Mouse (Mus musculus) MEL (cell line): ENCODE data around the gene Frat1. TPM values are rescaled to one million over a fixed set of nuclear protein-coding genes. Genes with fewer than 3 reads are reported as not detected.

Experiments used
- DNase-seq: peaks from one replicate; pipeline ENCODE4 v3.0.0; 2011; ENCODE audit warnings: low read depth, low spot score
- H3K27ac ChIP-seq: 2 replicates; pipeline ENCODE4 v1.5.1; 2012; ENCODE audit warnings: low read depth, mild to moderate bottlenecking, control low read depth, low read length, moderate library complexity; ENCODE audit not compliant: control insufficient read depth
- H3K27me3 ChIP-seq, 2 experiments: fragments of 150-350 bp in 1 of 2; sonication (generic) in 1 of 2; 2 replicates each; pipeline ENCODE4 v1.6.1; 2012; ENCODE audit warnings: low read length in 2 of 2, mild to moderate bottlenecking in 2 of 2, improper control_type of control experiment in 1 of 2, moderate library complexity in 1 of 2; ENCODE audit not compliant: insufficient read depth in 2 of 2, control insufficient read depth in 1 of 2
- H3K36me3 ChIP-seq, 2 experiments: 2 replicates each; pipeline ENCODE4 v1.6.1; 2012 to 2014; ENCODE audit warnings: low read length in 2 of 2, improper control_type of control experiment in 1 of 2, inconsistent platforms in 1 of 2, mild to moderate bottlenecking in 1 of 2; ENCODE audit not compliant: insufficient read depth in 2 of 2, control insufficient read depth in 1 of 2
- H3K4me1 ChIP-seq, 2 experiments: fragments of 150-350 bp in 1 of 2; sonication (generic) in 1 of 2; 2 replicates each; pipeline ENCODE4 v1.6.1; 2012; ENCODE audit warnings: low read length in 2 of 2, improper control_type of control experiment in 1 of 2, mild to moderate bottlenecking in 1 of 2; ENCODE audit not compliant: insufficient read depth in 2 of 2, control insufficient read depth in 1 of 2
- H3K4me3 ChIP-seq, 2 experiments: fragments of 150-350 bp in 1 of 2; sonication (generic) in 1 of 2; 2 replicates each; pipeline ENCODE4 v1.5.1; 2012; ENCODE audit warnings: low read depth in 2 of 2, low read length in 2 of 2, mild to moderate bottlenecking in 2 of 2, moderate library complexity in 2 of 2, control low read depth in 1 of 2, improper control_type of control experiment in 1 of 2; ENCODE audit not compliant: control insufficient read depth in 1 of 2, insufficient read depth in 1 of 2
- H3K79me2 ChIP-seq: 2 replicates; pipeline ENCODE4 v1.6.1; 2012; ENCODE audit warnings: mild to moderate bottlenecking, low read length, moderate library complexity; ENCODE audit not compliant: control insufficient read depth, poor library complexity, insufficient read depth
- H3K9ac ChIP-seq: 2 replicates; pipeline ENCODE4 v1.6.1; 2012; ENCODE audit warnings: low read depth, mild to moderate bottlenecking, control low read depth, low read length, moderate library complexity; ENCODE audit not compliant: control insufficient read depth, poor library complexity, severe bottlenecking
- H3K9me3 ChIP-seq: fragments of 150-350 bp; sonication (generic); replicated peaks from 2 replicates; pipeline ENCODE4 v1.6.1; 2012; ENCODE audit warnings: mild to moderate bottlenecking, low read length, improper control_type of control experiment, moderate library complexity; ENCODE audit not compliant: insufficient read depth
- BHLHE40 ChIP-seq: IDR thresholded peaks from 2 replicates; pipeline ENCODE4 v1.6.1; 2012; ENCODE audit warnings: low read depth, mild to moderate bottlenecking, inconsistent platforms, low read length, improper control_type of control experiment, borderline replicate concordance
- CHD2 ChIP-seq: IDR thresholded peaks from 2 replicates; pipeline ENCODE4 v1.6.1; 2011; ENCODE audit warnings: low read length, improper control_type of control experiment
- CTCF ChIP-seq, 3 experiments: IDR thresholded peaks in 2 of 3; conservative IDR thresholded peaks in 1 of 3; 2 replicates each; pipeline ENCODE4 v1.5.1; 2011 to 2012; ENCODE audit warnings: low read length in 3 of 3, low read depth in 2 of 3, mild to moderate bottlenecking in 2 of 3, improper control_type of control experiment in 1 of 3, inconsistent platforms in 1 of 3, mixed read lengths in 1 of 3, moderate library complexity in 1 of 3; ENCODE audit not compliant: control insufficient read depth in 1 of 3, insufficient read depth in 1 of 3, poor library complexity in 1 of 3, severe bottlenecking in 1 of 3
- E2F4 ChIP-seq: IDR thresholded peaks from 2 replicates; pipeline ENCODE4 v1.6.1; 2011; ENCODE audit warnings: low read depth, low read length, improper control_type of control experiment, borderline replicate concordance
- EP300 ChIP-seq, 2 experiments: IDR thresholded peaks; 2 replicates each; pipeline ENCODE4 v1.6.1; 2011; ENCODE audit warnings: improper control_type of control experiment in 2 of 2, low read length in 2 of 2, low read depth in 1 of 2, mild to moderate bottlenecking in 1 of 2
- ETS1 ChIP-seq: IDR thresholded peaks from 2 replicates; pipeline ENCODE4 v1.6.1; 2012; ENCODE audit warnings: low read depth, mild to moderate bottlenecking, inconsistent platforms, low read length, improper control_type of control experiment, moderate library complexity
- GABPA ChIP-seq: IDR thresholded peaks from 2 replicates; pipeline ENCODE4 v1.6.1; 2012; ENCODE audit warnings: low read depth, mild to moderate bottlenecking, inconsistent platforms, low read length, improper control_type of control experiment, moderate library complexity
- JUND ChIP-seq: IDR thresholded peaks from 2 replicates; pipeline ENCODE4 v1.6.1; 2011; ENCODE audit warnings: low read depth, mild to moderate bottlenecking, improper control_type of control experiment, low read length
- MAFK ChIP-seq: IDR thresholded peaks from 2 replicates; pipeline ENCODE4 v1.6.1; 2011; ENCODE audit warnings: low read depth, mild to moderate bottlenecking, low read length, improper control_type of control experiment, borderline replicate concordance
- MEF2A ChIP-seq: IDR thresholded peaks from 2 replicates; pipeline ENCODE4 v1.6.1; 2014; ENCODE audit warnings: low read depth, mild to moderate bottlenecking, inconsistent platforms, low read length, improper control_type of control experiment; ENCODE audit not compliant: poor library complexity, insufficient replicate concordance, severe bottlenecking; ENCODE audit errors: extremely low read depth
- MXI1 ChIP-seq: IDR thresholded peaks from 2 replicates; pipeline ENCODE4 v1.6.1; 2011; ENCODE audit warnings: mild to moderate bottlenecking, low read depth, low read length, improper control_type of control experiment
- NELFE ChIP-seq: IDR thresholded peaks from 2 replicates; pipeline ENCODE4 v1.6.1; 2011; ENCODE audit warnings: low read depth, low read length, improper control_type of control experiment
- POLR2AphosphoS5 ChIP-seq: IDR thresholded peaks from 2 replicates; pipeline ENCODE4 v1.6.1; 2012; ENCODE audit warnings: low read depth, borderline replicate concordance, mild to moderate bottlenecking, inconsistent platforms, low read length, moderate library complexity, mixed read lengths
- RAD21 ChIP-seq: IDR thresholded peaks from 2 replicates; pipeline ENCODE4 v1.6.1; 2011; ENCODE audit warnings: mild to moderate bottlenecking, low read depth, low read length, improper control_type of control experiment
- RCOR1 ChIP-seq: IDR thresholded peaks from 2 replicates; pipeline ENCODE4 v1.6.1; 2012; ENCODE audit warnings: low read depth, mild to moderate bottlenecking, inconsistent platforms, low read length, improper control_type of control experiment
- SIN3A ChIP-seq: IDR thresholded peaks from 2 replicates; pipeline ENCODE4 v1.6.1; 2012; ENCODE audit warnings: low read length, improper control_type of control experiment, inconsistent platforms
- SMC3 ChIP-seq: IDR thresholded peaks from 2 replicates; pipeline ENCODE4 v1.6.1; 2011; ENCODE audit warnings: low read depth, low read length, improper control_type of control experiment
- TAL1 ChIP-seq: IDR thresholded peaks from 2 replicates; pipeline ENCODE4 v1.6.1; 2012; ENCODE audit warnings: mild to moderate bottlenecking, inconsistent platforms, low read length, moderate library complexity, mixed read lengths
- TBP ChIP-seq: IDR thresholded peaks from 2 replicates; pipeline ENCODE4 v1.8.0; 2011; ENCODE audit warnings: low read depth, low read length, improper control_type of control experiment
- USF1 ChIP-seq: IDR thresholded peaks from 2 replicates; pipeline ENCODE4 v1.6.1; 2014; ENCODE audit warnings: low read depth, mild to moderate bottlenecking, inconsistent platforms, low read length, improper control_type of control experiment, moderate library complexity
- USF2 ChIP-seq, 2 experiments: IDR thresholded peaks; 2 replicates each; pipeline ENCODE4 v1.6.1; 2011 to 2012; ENCODE audit warnings: improper control_type of control experiment in 2 of 2, low read length in 2 of 2, borderline replicate concordance in 1 of 2, inconsistent platforms in 1 of 2, low read depth in 1 of 2, mild to moderate bottlenecking in 1 of 2; ENCODE audit not compliant: insufficient read depth in 1 of 2
- ZC3H11A ChIP-seq: IDR thresholded peaks from 2 replicates; pipeline ENCODE4 v1.6.1; 2012; ENCODE audit warnings: low read depth, mild to moderate bottlenecking, inconsistent platforms, low read length, improper control_type of control experiment
- polyA plus RNA-seq, 2 experiments: library from polyadenylated mRNA; stranded (reverse) in 1 of 2; unstranded in 1 of 2; fragments of >175 nt in 1 of 2; fragments of >200 nt in 1 of 2; gene quantifications; 2 replicates each; pipeline versions ENCODE4 v1.2.1 to v1.2.4; 2012; ENCODE audit warnings: low replicate concordance in 2 of 2, low read depth in 1 of 2; ENCODE audit not compliant: insufficient read length in 2 of 2, insufficient read depth in 1 of 2, missing spikeins in 1 of 2
- total RNA-seq: library from RNA; depleted of rRNA; stranded (reverse); fragments of 300-350 nt; gene quantifications from 2 replicates; pipeline ENCODE4 v1.2.3, GENCODE M21; 2012

Gene Frat1
- total and polyA plus RNA-seq, 3 experiments, result 31.5 to 36.0 TPM; not detected in 1

DNA sequence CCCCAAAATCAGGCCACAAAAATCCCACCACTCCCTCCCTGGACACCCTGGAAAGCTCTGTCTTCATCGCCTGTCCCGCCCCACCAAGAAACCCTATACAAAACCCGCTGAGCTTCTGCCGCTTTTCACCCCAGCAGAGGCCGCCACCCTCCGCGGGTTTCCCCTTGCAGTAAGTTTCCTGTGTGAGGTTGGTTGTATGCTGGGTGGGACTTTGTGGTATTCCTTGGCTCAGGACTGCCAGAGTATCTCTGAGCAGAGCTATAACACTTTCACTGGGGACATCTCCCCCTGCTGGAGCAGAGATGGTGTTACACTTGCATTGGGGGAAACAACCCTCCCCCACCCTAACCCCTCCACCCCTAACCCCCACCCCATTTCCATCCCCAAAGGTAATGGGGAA is 26.4 kb upstream of the Frat1 start:
- TF ChIP-seq CTCF (IDR thresholded peaks at IDR 0.05 in 2 of 3, conservative IDR thresholded peaks at IDR 0.05 in 1 of 3; ENCODE audit: control insufficient read depth in 1 of 3, insufficient read depth in 1 of 3, low read depth in 2 of 3, low read length in 3 of 3, poor library complexity in 1 of 3, severe bottlenecking in 1 of 3) (peak; percentile 13 to 53 (median 52)), NELFE (0 out of 2 replicates have a peak, but pooled peaks have one; percentile 19), RAD21 (peak; percentile 36), USF1 (no peak), SIN3A (no peak), SMC3 (peak; percentile 41)
- peaks cover 19 to 27% of the 10 kb centered on the region in 2 experiments for H3K4me1 ChIP-seq

DNA sequence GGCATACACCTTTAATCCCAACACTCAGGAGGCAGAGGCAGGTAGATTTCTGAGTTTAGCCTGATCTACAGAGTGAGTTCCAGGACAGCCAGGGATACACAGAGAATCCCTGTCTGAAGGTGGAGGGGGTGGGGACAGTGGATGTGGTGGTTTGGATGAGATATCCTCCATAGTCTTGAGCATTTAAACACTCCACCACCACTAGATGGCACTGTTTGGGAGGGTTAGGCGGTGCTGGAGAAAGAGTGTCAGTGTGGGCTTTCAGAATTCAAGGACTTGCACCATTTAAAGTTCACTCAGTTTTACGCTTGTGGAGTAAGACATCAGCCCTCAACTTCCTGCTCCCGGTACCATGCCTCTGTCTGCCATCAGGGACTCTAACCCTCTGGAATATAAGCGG is 23.9 kb upstream of the Frat1 start:
- H3K36me3 ChIP-seq, result peaks cover 0 to 16% of the 10 kb centered on the region in 2 experiments; a peak in 2 of 4 replicates
- no peak overlapping the region for H3K9ac ChIP-seq
- no peaks in the 10 kb centered on the region for H3K9me3 ChIP-seq
- H3K79me2 ChIP-seq, result peaks cover 8% of the 10 kb centered on the region; the same call in 1 of the 2 replicates
- DNase-seq, result peak; percentile 64
- TF ChIP-seq TAL1 (no peak), RAD21 (peak; percentile 37), SMC3 (peak; percentile 46), POLR2AphosphoS5 (no peak), SIN3A (no peak), TBP (0 out of 2 replicates have a peak, but pooled peaks have one; percentile 23), CTCF (IDR thresholded peaks at IDR 0.05 in 2 of 3, conservative IDR thresholded peaks at IDR 0.05 in 1 of 3; ENCODE audit: control insufficient read depth in 1 of 3, insufficient read depth in 1 of 3, low read depth in 2 of 3, low read length in 3 of 3, poor library complexity in 1 of 3, severe bottlenecking in 1 of 3) (peak; percentile 48 to 62 (median 53)), CHD2 (no peak)
- no peak overlapping the region for H3K27ac ChIP-seq
- no peak overlapping the region for H3K4me3 ChIP-seq
- no peaks in the 10 kb centered on the region for H3K27me3 ChIP-seq
- peaks cover 18 to 19% of the 10 kb centered on the region in 2 experiments for H3K4me1 ChIP-seq

More for the DNA sequence above, 26.4 kb upstream of the Frat1 start:
- no peak overlapping the region for H3K27ac ChIP-seq
- H3K36me3 ChIP-seq, result peaks cover 0 to 21% of the 10 kb centered on the region in 2 experiments; a peak in 2 of 4 replicates
- no peak overlapping the region for H3K4me3 ChIP-seq
- H3K79me2 ChIP-seq, result peaks cover 20% of the 10 kb centered on the region
- no peaks in the 10 kb centered on the region for H3K27me3 ChIP-seq
- H3K9me3 ChIP-seq, result no peaks in the 10 kb centered on the region
- peak; percentile 66 for DNase-seq
- H3K9ac ChIP-seq, result no peak overlapping the region

DNA sequence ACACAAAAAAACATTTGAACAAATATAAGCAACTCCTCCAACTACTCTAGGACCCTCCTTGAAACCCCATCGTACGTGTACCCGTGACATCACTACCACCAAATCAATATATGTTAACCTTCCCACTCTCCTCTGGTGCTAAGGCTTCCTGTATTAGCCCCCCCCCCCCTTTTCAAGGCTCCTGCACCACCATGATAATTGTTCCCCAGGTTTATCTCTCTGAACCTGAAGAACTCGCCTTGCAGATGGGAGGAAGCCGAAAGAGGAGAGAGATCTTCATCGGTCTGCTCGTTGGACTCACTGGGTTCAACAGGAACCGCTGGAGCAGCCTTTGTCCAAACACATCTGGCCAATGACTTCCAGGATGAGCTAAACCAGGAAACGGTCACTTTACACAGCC is 22.3 kb upstream of the Frat1 start:
- Histone ChIP-seq H3K4me1 (peaks cover 16 to 18% of the 10 kb centered on the region in 2 experiments), H3K27me3 (no peaks in the 10 kb centered on the region)
- DNase-seq, result peak; percentile 89
- peak; percentile 29 for TF ChIP-seq CHD2
- peak; percentile 56 for TF ChIP-seq MXI1
- peak; percentile 76; the same call in 1 of the 2 replicates for TF ChIP-seq SIN3A
- TF ChIP-seq GABPA, result 0 out of 2 replicates have a peak, but pooled peaks have one; percentile 3
- TF ChIP-seq JUND, result peak; percentile 66; the same call in 1 of the 2 replicates
- 0 out of 2 replicates have a peak, but pooled peaks have one; percentile 19 for TF ChIP-seq USF1
- peak; percentile 58; the same call in 1 of the 2 replicates for TF ChIP-seq MAFK
- TF ChIP-seq RCOR1, result peak; percentile 89
- no peak; the same call in none of the 2 replicates for TF ChIP-seq NELFE
- TF ChIP-seq MEF2A, result 0 out of 2 replicates have a peak, but pooled peaks have one; percentile 46
- TF ChIP-seq E2F4, result no peak
- TF ChIP-seq USF2 (IDR thresholded peaks at IDR 0.05; ENCODE audit: borderline replicate concordance in 1 of 2, insufficient read depth in 1 of 2, low read depth in 1 of 2, low read length in 2 of 2), result no peak
- peak; percentile 95 to 99 for TF ChIP-seq EP300 (IDR thresholded peaks at IDR 0.05; ENCODE audit: low read depth in 1 of 2, low read length in 2 of 2)
- TF ChIP-seq BHLHE40, result no peak
- no peak for TF ChIP-seq ZC3H11A
- TF ChIP-seq POLR2AphosphoS5, result no peak
- TF ChIP-seq ETS1, result peak; percentile 89

More for the DNA sequence above, 22.3 kb upstream of the Frat1 start:
- H3K27ac ChIP-seq, result peak overlapping the region; percentile 91
- peaks cover 0 to 16% of the 10 kb centered on the region in 2 experiments; a peak in 2 of 4 replicates for H3K36me3 ChIP-seq
- no peaks in the 10 kb centered on the region for H3K9me3 ChIP-seq
- H3K9ac ChIP-seq, result peak overlapping the region; percentile 49
- H3K4me3 ChIP-seq, result peak overlapping the region; percentile 37 to 43
- no peaks in the 10 kb centered on the region for H3K79me2 ChIP-seq
